Mouse (Mus musculus) duodenum, adult 2 months (tissue): Measurements from ENCODE around the gene Ccdc30. TPM values are rescaled to one million over a fixed set of nuclear protein-coding genes. Genes with fewer than 3 reads are reported as not detected.

Source experiments
- polyA plus RNA-seq: library from polyadenylated mRNA; depleted of rRNA; stranded (reverse); fragments of >200 nt; gene quantifications from 2 replicates; pipeline ENCODE4 v1.2.3, GENCODE M21; 2012; ENCODE audit warnings: low replicate concordance; rRNA removed

Ccdc30 gene
- polyA plus RNA-seq, result 0.14 TPM in 1 of 2 replicates, not detected in the other

DNA sequence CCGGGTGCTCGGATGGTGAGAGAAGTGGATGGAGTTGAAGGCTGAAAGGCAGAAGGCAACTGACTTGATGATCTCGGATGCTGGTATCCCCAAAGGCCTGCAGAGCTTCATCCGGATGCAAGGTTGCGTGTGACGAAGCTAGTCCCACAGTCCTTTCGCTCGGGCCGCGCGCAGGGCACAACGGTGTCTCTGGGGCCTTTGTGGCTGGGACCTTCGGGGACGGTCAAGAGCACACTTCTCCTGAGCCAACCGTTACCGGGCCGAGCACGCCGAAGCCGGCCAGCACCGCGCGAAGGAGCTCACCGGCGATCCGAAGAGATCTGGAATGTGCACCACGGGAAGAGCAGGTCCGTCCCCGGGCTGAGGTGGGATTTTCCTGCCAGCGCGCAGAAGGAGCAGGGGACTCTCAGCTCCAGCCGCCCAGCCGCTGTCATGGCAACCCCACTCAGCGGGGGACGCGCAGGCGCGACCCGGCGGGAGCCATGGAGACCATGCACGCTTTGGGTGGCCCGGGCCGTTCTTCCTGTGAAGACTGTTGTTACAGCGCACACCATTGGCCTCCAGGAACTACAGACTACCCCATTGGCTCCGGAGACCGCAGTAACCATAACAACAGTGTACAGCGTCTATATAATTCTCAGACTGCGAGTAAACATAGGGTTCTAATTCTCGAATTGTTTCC is at the start of gene Ccdc30:
Ccdc30 (minus strand) TSS at position 450 of the 682 bp plus-strand sequence.

DNA sequence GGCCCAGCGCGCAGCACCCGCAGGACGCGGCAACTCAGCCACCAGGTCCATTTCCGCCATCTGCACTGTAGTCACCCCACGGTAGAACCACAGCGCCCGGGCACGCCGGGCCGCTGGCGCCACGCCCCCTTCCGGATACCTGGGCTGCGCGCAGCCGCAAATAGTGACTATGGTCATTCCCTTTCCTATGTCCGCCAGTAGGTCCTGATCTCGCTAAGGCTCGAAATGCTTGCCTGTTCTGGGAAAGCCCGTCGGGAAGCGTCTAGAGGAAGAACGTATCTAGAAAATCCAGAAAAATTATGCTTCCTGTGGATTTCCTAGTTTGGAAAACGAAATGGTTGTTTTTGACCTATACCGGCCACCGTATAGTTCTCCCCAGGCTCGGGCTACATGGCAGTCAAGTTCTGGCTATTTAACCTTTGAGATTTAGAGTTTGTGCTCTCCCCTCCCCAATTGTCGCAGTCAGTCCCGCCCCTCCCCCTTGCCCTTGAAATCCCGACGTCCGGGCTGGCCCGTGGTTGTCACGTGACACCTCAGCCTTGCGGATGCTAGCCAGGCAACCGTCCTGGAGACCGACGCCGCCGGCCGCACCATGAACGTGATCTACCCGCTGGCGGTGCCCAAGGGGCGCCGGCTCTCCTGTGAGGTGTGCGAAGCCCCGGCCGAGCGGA is 7.1 kb upstream of the Ccdc30 start, which contains the start of the genes Ppcs and Zmynd12:
Ppcs (minus strand) TSS at position 127 of the 671 bp plus-strand sequence.
Zmynd12 (plus strand) TSS at position 521 of the 671 bp plus-strand sequence.

DNA sequence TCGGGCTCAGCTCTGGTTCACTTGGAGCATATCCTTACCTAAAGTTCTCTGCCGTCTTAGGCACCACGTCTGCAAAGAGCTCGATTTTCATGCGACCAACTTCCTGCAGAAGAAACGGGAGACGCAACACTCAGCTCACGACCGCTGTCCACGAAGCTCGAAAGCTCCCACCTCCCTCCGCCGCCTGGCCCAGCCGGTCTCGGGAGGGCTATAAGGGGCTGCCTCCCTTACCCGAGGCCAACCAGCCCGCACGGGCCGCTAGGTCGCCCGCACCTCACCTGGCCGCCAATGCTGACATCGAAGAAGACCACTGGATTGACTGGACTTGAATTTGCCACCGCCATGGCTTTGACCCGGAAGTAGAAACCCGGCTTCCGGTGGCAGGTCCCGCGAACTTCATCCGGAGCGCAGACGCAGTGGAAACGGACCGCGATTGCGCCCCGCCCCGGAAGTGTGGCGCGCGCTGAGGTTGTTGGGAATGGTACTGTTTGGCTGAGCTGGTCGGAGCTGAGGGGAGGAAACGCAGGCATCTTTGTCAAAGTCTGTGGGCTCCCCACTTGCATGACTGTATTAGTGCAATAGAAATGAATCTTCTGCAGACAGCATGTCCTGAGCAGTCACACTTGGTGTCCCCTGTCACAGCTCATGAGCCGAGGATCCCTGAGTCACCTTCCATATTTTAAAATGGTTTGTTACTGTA is 95.0 kb downstream of the Ccdc30 start, which contains the start of gene Ppih:
Ppih (minus strand) TSS at position 416 of the 700 bp plus-strand sequence.

DNA sequence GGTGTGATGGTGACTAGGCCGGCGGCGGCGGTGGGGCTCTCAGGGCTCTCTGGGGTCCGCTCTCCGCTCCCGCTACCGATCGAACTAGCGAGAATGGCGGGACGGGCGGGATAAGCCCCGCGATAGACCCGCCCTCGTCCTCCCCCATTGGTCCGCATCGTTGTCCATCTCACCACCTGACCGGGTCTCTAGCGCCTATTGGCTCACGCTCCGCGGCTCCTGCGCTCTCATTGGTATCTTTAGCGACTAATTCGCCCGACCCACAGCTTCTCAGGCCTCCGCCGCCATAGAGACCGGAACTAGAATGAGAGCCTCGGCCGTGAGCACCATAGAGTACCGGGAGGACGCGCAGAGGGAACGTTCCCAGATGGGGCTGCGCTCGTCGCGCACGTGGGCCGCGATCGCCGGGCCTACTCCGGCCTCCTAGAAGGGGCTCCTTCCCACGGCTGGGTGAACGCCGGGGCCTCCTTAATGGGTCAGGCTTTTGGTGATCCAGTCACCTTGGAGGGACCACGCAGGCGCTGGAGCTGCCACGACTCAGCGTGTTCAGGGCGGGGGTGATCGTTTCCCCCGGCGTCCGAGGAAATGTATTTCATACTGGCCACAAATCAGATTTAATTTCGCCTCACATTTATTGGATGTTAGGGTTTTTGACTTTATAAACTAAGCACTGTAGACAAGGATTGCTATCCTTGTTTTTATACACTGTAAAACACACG is 120.7 kb downstream of the Ccdc30 start, which contains the start of gene Ybx1:
Ybx1 (minus strand) TSS at position 190 of the 719 bp plus-strand sequence.

Other genes with a start within 250 kb of the Ccdc30 start
- gene Zfp691, start 241.3 kb downstream of the Ccdc30 start, polyA plus RNA-seq, result 5.6 and 7.2 TPM in 2 replicates
- 0.02 and 0.12 TPM in 2 replicates for gene Ermap, start 225.5 kb downstream of the Ccdc30 start, polyA plus RNA-seq
- gene Svbp, start 220.2 kb downstream of the Ccdc30 start, polyA plus RNA-seq, result 20.5 and 21.5 TPM in 2 replicates
- not detected in 2 replicates for gene Tmem269, start 197.3 kb downstream of the Ccdc30 start, polyA plus RNA-seq
- gene AU022252, start 182.8 kb downstream of the Ccdc30 start, polyA plus RNA-seq, result 1.1 and 1.8 TPM in 2 replicates
- 5.7 and 8.0 TPM in 2 replicates for gene P3h1, start 182.6 kb downstream of the Ccdc30 start, polyA plus RNA-seq
- not detected in 2 replicates for gene Cldn19, start 160.1 kb downstream of the Ccdc30 start, polyA plus RNA-seq
- gene Ybx1, start 120.9 kb downstream of the Ccdc30 start, polyA plus RNA-seq, result 178 and 223 TPM in 2 replicates
- 2.6 and 4.2 TPM in 2 replicates for gene Ppih, start 95.0 kb downstream of the Ccdc30 start, polyA plus RNA-seq
- 26.5 and 33.8 TPM in 2 replicates for gene Ppcs, start 6.9 kb upstream of the Ccdc30 start, polyA plus RNA-seq
- 0.18 and 0.74 TPM in 2 replicates for gene Zmynd12, start 7.3 kb upstream of the Ccdc30 start, polyA plus RNA-seq
- gene Rimkla, start 77.1 kb upstream of the Ccdc30 start, polyA plus RNA-seq, result 0.13 and 0.36 TPM in 2 replicates
- gene Foxj3, start 121.5 kb upstream of the Ccdc30 start, polyA plus RNA-seq, result 8.0 and 8.8 TPM in 2 replicates
- gene Frg2f1, start 124.0 kb upstream of the Ccdc30 start, polyA plus RNA-seq, result 5.2 and 6.5 TPM in 2 replicates
- 93.3 and 932 TPM in 2 replicates for gene Guca2a, start 222.2 kb upstream of the Ccdc30 start, polyA plus RNA-seq
- 283 and 2,695 TPM in 2 replicates for gene Guca2b, start 243.4 kb upstream of the Ccdc30 start, polyA plus RNA-seq